Mouse (Mus musculus) erythroblast, embryonic 14.5 days (primary cell): ENCODE data around the gene Lmna. TPM values are rescaled to one million over a fixed set of nuclear protein-coding genes. Genes with fewer than 3 reads are reported as not detected.
A peak's percentile ranks its signal among the peaks of the same experiment; 100 is the strongest.

Experiments
- H3K27me3 ChIP-seq: 2 replicates; pipeline ENCODE4 v1.6.1; 2012; ENCODE audit warnings: inconsistent platforms; ENCODE audit not compliant: control insufficient read depth
- H3K36me3 ChIP-seq: 2 replicates; pipeline ENCODE4 v1.6.1; 2012; ENCODE audit warnings: mild to moderate bottlenecking, inconsistent platforms; ENCODE audit not compliant: control insufficient read depth
- H3K4me1 ChIP-seq: 2 replicates; pipeline ENCODE4 v1.6.1; 2012; ENCODE audit warnings: inconsistent platforms; ENCODE audit not compliant: control insufficient read depth
- H3K4me3 ChIP-seq: replicated peaks from 2 replicates; pipeline ENCODE3; 2012; ENCODE audit warnings: moderate library complexity, mild to moderate bottlenecking, inconsistent platforms
- H3K9me3 ChIP-seq: 2 replicates; pipeline ENCODE4 v1.6.1; 2012; ENCODE audit warnings: low read length, inconsistent platforms, mixed read lengths; ENCODE audit not compliant: control insufficient read depth
- GATA1 ChIP-seq: IDR thresholded peaks from 2 replicates; pipeline ENCODE4 v1.6.1; 2012; ENCODE audit warnings: low read length, inconsistent platforms, mixed read lengths
- TAL1 ChIP-seq: IDR thresholded peaks from 3 replicates; pipeline ENCODE4 v1.6.1; 2012; ENCODE audit warnings: low read length, inconsistent platforms, mixed read lengths
- polyA plus RNA-seq: library from polyadenylated mRNA; stranded (reverse); fragments of >175 nt; gene quantifications from 2 replicates; pipeline ENCODE4 v1.2.3, GENCODE M21; 2012

The Lmna gene
- polyA plus RNA-seq, 1 experiment = 158 TPM

DNA sequence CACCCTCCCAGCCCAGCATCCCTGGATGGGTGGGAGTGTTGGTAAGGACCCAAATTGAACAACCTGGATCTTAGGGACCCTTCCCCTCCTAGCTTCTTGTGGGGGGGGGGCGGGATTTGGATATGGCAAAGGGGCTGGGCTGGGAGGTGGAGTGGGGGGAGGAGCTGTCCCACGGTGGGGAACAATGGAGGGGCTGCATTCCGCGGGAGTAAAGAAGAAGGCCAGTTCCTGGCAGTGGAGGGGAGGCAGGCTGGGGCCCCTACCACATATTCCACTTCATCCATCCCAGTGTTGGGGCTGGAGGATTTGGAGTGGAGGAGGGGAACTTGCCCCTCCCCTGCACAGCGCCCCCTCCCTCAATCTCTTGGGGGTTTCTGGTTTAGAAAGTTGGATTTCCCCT is 23.9 kb upstream of the Lmna start:
- peaks cover 68% of the 10 kb centered on the region for H3K4me1 ChIP-seq
- H3K9me3 ChIP-seq = no peaks in the 10 kb centered on the region
- TF ChIP-seq TAL1 (no peak), GATA1 (no peak)
- no peaks in the 10 kb centered on the region for H3K36me3 ChIP-seq
- no peak overlapping the region for H3K4me3 ChIP-seq
- peaks cover 20% of the 10 kb centered on the region for H3K27me3 ChIP-seq

DNA sequence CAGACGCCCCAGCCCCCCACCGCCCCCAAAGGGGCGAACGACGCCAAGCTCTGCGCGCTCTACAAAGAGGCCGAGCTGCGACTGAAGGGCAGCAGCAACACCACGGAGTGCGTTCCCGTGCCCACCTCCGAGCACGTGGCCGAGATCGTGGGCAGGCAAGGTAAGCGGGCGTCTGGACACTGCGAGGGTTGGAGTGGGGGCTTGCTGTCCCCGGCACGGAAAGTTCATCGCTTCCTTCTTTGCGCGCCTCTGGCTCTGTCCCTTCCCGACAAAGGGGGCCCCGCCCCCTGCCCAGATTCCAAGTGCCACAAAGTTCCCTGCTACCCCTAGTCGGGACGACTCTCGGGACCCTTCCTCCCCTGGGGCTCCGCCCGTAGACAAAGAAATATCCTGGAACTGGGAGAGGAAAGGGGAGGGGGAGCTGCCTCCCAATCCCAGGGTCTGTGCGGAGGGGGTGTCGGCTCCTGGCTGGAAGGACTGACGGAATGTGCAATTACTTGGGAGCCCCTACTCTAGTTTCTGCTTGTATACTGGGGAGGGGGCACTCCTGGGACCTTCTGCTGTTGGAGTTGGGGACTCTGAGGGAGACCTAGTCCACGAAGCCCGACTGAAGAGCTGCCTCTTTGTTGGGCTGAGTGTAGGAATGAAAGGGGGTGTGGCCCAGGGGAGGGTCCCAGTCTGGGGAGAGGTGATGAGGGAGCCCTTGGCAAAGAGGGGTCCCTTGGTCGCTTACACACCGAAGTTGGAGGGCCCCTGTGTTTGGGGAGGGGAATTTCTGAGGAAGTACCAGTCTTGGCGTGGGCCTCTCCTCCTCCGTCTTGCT is 23.1 kb upstream of the Lmna start:
- Histone ChIP-seq H3K27me3 (peaks cover 20% of the 10 kb centered on the region), H3K4me3 (peak overlapping the region; percentile 75), H3K4me1 (peaks cover 68% of the 10 kb centered on the region), H3K9me3 (no peaks in the 10 kb centered on the region), H3K36me3 (no peaks in the 10 kb centered on the region)
- TF ChIP-seq GATA1 (no peak), TAL1 (no peak)

DNA sequence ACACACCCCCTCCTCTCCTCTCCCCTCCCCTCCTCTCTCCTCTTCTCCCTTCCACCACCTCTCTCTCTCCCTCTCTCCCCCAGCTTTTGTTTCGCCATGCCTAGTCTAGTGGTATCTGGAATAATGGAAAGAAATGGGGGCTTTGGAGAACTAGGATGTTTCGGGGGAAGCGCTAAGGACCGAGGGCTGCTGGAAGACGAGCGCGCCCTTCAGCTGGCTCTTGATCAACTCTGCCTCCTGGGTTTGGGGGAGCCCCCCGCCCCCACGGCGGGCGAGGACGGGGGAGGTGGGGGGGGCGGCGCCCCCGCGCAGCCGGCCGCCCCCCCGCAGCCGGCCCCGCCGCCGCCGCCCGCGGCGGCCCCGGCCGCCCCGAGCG is 22.5 kb upstream of the Lmna start, which contains the start of gene Mex3a:
TSS of gene Mex3a (plus strand) at position 97 of the 376 bp plus-strand sequence.
- H3K4me3 ChIP-seq = peak within 1 kb of the TSS; percentile 75
- TF ChIP-seq GATA1 (no peak), TAL1 (no peak)
- H3K4me1 ChIP-seq = peaks cover 73% of the 10 kb centered on the region
- H3K27me3 ChIP-seq = peaks cover 20% of the 10 kb centered on the region
- no peaks in the 10 kb centered on the region for H3K9me3 ChIP-seq
- H3K36me3 ChIP-seq = no peaks in the 10 kb centered on the region

DNA sequence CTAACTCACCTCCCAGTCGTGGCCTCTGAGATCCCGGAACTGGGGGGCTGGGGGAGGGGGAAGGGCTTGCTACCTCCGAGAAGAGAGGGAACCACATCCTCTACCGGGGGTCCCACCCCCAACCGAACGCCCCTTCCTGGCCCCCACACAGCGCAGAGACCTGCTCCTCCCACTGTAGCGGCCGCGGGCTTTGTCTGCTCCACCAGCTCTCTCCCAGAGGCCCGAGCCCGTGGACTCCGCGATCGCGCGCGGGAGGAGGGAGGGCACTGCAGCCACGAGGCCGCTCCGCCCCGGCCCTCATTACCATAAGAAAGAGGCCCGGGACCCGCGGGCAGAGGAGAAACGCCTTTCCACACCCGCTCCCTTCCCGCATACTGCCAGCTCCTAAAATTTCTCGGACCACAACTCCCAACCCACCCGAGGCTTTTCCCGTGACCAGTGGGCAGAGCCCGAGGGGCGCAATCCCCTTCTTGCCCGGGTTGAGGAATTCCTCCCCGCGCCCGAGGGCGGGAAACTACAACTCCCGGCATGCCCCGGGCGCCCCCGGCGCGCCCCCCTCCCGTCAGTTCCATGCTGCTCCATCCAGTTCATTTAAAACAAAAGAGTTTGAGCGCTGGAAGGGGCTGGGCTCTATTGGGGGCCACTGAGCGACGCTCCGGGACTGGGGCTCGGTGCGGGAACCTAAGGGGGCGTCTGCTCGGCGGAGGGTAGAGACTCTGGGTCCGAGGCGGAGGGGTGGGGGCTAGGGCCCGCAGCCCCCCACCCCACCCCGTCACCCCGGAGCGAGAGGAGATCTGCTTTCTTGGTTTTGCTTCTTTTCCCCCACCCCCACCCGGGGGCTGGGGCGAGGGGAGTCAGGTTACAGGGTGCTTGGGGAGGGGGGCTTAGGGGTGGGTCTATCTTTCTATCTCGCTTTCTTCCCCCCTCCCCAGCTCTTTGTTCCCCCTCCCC is 21.9 kb upstream of the Lmna start:
- peak overlapping the region; percentile 75 for H3K4me3 ChIP-seq
- H3K4me1 ChIP-seq = peaks cover 68% of the 10 kb centered on the region
- TF ChIP-seq TAL1 (no peak), GATA1 (no peak)
- no peaks in the 10 kb centered on the region for H3K9me3 ChIP-seq
- peaks cover 20% of the 10 kb centered on the region for H3K27me3 ChIP-seq
- no peaks in the 10 kb centered on the region for H3K36me3 ChIP-seq

DNA sequence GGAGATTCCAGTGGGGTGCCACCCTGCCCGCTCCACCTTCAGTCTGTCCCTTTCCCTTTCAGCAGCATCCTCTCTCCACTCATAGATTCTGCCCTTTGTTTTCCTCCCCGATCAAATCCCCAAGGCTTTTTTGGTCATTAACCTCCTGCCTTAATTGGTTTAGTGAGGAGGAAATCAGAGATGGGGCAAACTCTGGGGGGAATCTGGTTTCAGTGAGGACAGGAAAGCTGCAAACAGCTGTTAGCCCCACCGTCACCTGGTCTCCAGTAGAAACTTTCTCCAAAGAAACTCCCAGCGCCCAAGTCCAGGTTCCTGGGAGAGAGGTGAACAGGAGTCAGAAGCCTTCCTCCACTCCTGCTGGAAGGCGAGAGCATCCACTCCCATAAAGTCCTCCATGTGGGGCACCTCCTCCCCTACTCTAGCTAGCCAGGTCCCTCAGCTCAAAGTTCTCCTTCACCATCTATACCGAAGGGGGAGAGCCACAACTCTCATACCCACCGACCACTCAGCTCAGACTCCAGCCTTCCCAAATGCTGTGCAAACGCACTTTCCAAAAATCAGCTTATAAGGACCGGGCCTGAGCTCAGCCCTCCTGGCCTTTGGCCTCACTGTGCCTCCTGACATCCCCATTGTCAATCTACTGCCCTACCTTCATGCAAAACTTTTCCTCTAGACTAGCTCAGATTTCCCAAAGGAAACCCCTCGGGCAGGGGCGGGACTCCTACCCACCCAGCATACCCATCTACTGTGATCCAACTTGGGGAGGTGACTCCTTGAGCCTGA is 20.5 kb upstream of the Lmna start:
- no peak for TF ChIP-seq TAL1
- TF ChIP-seq GATA1 = no peak
- H3K4me3 ChIP-seq = no peak overlapping the region

DNA sequence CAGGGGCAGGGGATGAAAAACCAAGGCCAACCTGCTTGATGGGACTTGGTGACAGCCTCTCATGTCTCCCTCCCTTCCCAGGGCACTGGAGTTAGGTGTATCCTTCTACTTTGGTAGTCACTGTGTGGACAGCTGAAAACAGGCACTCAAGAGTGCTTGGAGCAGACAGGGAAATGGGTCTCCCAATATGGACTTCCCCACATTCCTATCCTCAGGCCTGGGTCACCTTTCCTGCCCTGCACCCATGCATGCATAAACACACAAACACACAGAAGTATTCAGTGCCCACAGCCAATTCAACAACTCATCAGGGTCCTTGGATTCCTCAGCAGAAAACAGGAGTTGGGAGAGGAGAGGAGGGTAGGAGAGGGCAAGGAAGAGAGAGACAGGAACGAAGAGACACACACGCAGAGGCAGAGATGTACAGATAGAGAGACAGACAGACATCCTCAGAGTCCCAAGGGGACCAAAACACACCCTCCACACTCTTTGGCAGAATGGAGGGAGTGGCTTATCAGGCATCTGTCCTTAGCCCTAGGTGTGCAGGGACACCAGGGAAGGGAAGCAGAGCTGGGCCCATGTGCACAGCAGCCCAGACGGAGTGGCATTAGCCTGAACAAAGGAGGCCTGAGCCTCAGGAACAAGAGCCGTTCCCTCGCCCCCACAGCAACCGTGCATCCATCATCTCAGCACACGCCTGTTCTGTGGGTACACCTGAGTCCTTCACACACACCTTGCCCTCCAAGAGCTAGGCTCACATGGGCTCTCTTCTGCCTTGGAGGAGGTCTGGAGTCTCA is 19.6 kb upstream of the Lmna start:
- Histone ChIP-seq H3K36me3 (no peaks in the 10 kb centered on the region), H3K9me3 (no peaks in the 10 kb centered on the region), H3K27me3 (peaks cover 18% of the 10 kb centered on the region), H3K4me3 (no peak overlapping the region), H3K4me1 (peaks cover 56% of the 10 kb centered on the region)
- TF ChIP-seq GATA1 (no peak), TAL1 (no peak)

More for the DNA sequence above, 20.5 kb upstream of the Lmna start:
- Histone ChIP-seq H3K9me3 (no peaks in the 10 kb centered on the region), H3K4me1 (peaks cover 59% of the 10 kb centered on the region), H3K27me3 (peaks cover 20% of the 10 kb centered on the region), H3K36me3 (no peaks in the 10 kb centered on the region)

DNA sequence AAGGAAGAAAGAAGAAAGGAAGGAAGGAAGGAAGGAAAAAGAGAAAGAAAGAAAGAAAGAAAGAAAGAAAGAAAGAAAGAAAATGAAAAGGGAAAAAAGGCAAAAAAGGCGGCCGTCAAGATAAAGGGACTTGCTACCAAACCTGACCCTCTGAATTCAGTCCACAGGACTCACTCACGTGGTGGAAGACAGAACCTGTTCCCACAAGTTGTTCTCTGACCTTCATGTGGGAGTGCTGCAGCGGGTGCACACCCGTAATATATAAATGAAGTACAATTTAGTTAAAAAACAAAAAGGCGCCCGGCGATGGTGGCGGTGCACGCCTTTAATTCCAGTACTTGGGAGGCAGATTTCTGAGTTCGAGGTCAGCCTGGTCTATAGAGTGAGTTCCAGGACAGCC is 18.9 kb upstream of the Lmna start:
- no peak overlapping the region for H3K4me3 ChIP-seq
- TF ChIP-seq TAL1 (no peak), GATA1 (no peak)
- H3K27me3 ChIP-seq = peaks cover 15% of the 10 kb centered on the region
- no peaks in the 10 kb centered on the region for H3K36me3 ChIP-seq
- peaks cover 52% of the 10 kb centered on the region for H3K4me1 ChIP-seq
- no peaks in the 10 kb centered on the region for H3K9me3 ChIP-seq

DNA sequence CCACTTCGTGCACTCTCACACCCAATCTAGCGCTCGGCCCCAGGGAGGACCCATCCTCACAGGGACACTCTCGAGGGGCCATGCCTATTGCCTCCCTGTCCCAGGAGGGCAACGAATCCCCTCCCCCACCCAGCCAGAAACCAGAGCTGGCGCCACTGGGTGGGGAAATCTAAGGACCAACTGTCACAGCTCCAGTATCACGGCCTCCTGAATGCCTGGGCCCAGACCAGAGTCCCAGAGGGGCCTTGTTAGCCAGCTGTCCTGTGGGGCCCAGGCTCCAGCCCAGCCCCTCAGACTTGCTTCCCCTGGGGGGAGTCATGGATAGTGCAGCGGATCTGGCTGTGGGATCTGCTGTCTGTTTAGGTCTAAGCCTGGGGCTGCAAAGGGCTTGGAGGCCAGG is 17.8 kb upstream of the Lmna start:
- H3K4me3 ChIP-seq = no peak overlapping the region
- TF ChIP-seq GATA1 (no peak), TAL1 (no peak)
- no peaks in the 10 kb centered on the region for H3K36me3 ChIP-seq
- H3K27me3 ChIP-seq = peaks cover 4% of the 10 kb centered on the region
- H3K9me3 ChIP-seq = no peaks in the 10 kb centered on the region
- peaks cover 41% of the 10 kb centered on the region for H3K4me1 ChIP-seq
